Mouse (Mus musculus) cerebellum, adult 18-20 months (tissue): Measurements from ENCODE around the gene Tpm4.

Experiments
- DNase-seq, 2 experiments: peaks; one replicate each; pipeline ENCODE4 v3.0.0; 2021

Tpm4 gene

GRCm38 (mm10) chr8:72144345-72144975 lies 9.7 kb downstream of the Tpm4 start:
- DNase-seq, result no peak

- DNase-seq, result no peak
These were observed 10.7 kb downstream of the Tpm4 start for GRCm38 (mm10) chr8:72145511-72145910.

GRCm38 (mm10) chr8:72146056-72146455 lies 11.3 kb downstream of the Tpm4 start:
- DNase-seq, result no peak

GRCm38 (mm10) chr8:72146556-72146955 lies 11.8 kb downstream of the Tpm4 start:
- DNase-seq, result no peak

GRCm38 (mm10) chr8:72147266-72147665 lies 12.5 kb downstream of the Tpm4 start:
- DNase-seq, result no peak

- no peak for DNase-seq
These were observed 14.3 kb downstream of the Tpm4 start for GRCm38 (mm10) chr8:72149056-72149455.

- no peak for DNase-seq
These were observed 16.8 kb downstream of the Tpm4 start for GRCm38 (mm10) chr8:72151418-72152078.

GRCm38 (mm10) chr8:72153382-72153781 lies 18.6 kb downstream of the Tpm4 start:
- no peak for DNase-seq

- no peak for DNase-seq
These were observed 23.3 kb downstream of the Tpm4 start for GRCm38 (mm10) chr8:72158096-72158495.

- no peak for DNase-seq
These were observed 24.0 kb downstream of the Tpm4 start for GRCm38 (mm10) chr8:72158726-72159125.

GRCm38 (mm10) chr8:72160007-72160406 lies 25.2 kb downstream of the Tpm4 start:
- DNase-seq, result no peak

- peak; percentile 100 for DNase-seq
These were observed 26.2 kb downstream of the Tpm4 start, which contains the start of gene Rab8a for GRCm38 (mm10) chr8:72160707-72161697. Gene Rab8a (plus strand): TSS chr8:72161200.

GRCm38 (mm10) chr8:72162821-72163220 lies 28.0 kb downstream of the Tpm4 start:
- no peak for DNase-seq

- DNase-seq, result no peak
These were observed 34.4 kb downstream of the Tpm4 start for GRCm38 (mm10) chr8:72169098-72169668.

- DNase-seq, result no peak
These were observed 35.0 kb downstream of the Tpm4 start for GRCm38 (mm10) chr8:72169681-72170249.

- DNase-seq, result peak; percentile 78 to 80
These were observed 42.7 kb downstream of the Tpm4 start for GRCm38 (mm10) chr8:72177346-72177925.

GRCm38 (mm10) chr8:72183554-72184202 lies 48.9 kb downstream of the Tpm4 start:
- no peak for DNase-seq

GRCm38 (mm10) chr8:72187793-72188331 lies 53.1 kb downstream of the Tpm4 start:
- no peak for DNase-seq

- DNase-seq, result no peak
These were observed 54.8 kb downstream of the Tpm4 start, which contains the start of gene Hsh2d for GRCm38 (mm10) chr8:72189417-72190214. Gene Hsh2d (plus strand): TSS chr8:72189638.

GRCm38 (mm10) chr8:72190215-72190539 lies 55.4 kb downstream of the Tpm4 start:
- DNase-seq, result no peak

- no peak for DNase-seq
These were observed 57.3 kb downstream of the Tpm4 start for GRCm38 (mm10) chr8:72192065-72192464.
